Mouse (Mus musculus) forebrain, embryonic 15.5 days (tissue): ENCODE measurements around the gene Alkbh4. TPM values are rescaled to one million over a fixed set of nuclear protein-coding genes. Genes with fewer than 3 reads are reported as not detected.
"Not testable (repeated sequence)": the region's sequence is repeated elsewhere in the genome, so short reads cannot be mapped to it uniquely, and the experiment has no call there.

Experiments used
- ATAC-seq: fragments of 200-750 bp; cut with Nextera tagmentation; replicated peaks from 2 replicates; pipeline ENCODE4 v1.8.0; 2017; ENCODE audit warnings: mild to moderate bottlenecking, moderate TSS enrichment, moderate library complexity
- H3K27ac ChIP-seq: fragments of 300-500 bp; sonication (generic); replicated peaks from 2 replicates; pipeline ENCODE4 v1.5.1; 2015; ENCODE audit warnings: mild to moderate bottlenecking, inconsistent platforms
- H3K27me3 ChIP-seq: fragments of 300-500 bp; sonication (generic); 2 replicates; pipeline ENCODE4 v1.6.1; 2015; ENCODE audit warnings: inconsistent platforms
- H3K36me3 ChIP-seq: fragments of 300-500 bp; sonication (generic); 2 replicates; pipeline ENCODE4 v1.6.1; 2015; ENCODE audit warnings: mild to moderate bottlenecking, inconsistent platforms
- H3K4me1 ChIP-seq: fragments of 300-500 bp; sonication (generic); 2 replicates; pipeline ENCODE4 v1.6.1; 2015; ENCODE audit warnings: inconsistent platforms
- H3K4me2 ChIP-seq: fragments of 300-500 bp; sonication (generic); replicated peaks from 2 replicates; pipeline ENCODE4 v1.6.1; 2015; ENCODE audit warnings: mild to moderate bottlenecking, inconsistent platforms
- H3K4me3 ChIP-seq: fragments of 300-500 bp; sonication (generic); 2 replicates; pipeline ENCODE4 v1.5.1; 2015; ENCODE audit warnings: mild to moderate bottlenecking, inconsistent platforms
- H3K9ac ChIP-seq: fragments of 300-500 bp; sonication (generic); replicated peaks from 2 replicates; pipeline ENCODE4 v1.6.1; 2015; ENCODE audit warnings: mild to moderate bottlenecking, inconsistent platforms
- H3K9me3 ChIP-seq: fragments of 300-500 bp; sonication (generic); 2 replicates; pipeline ENCODE4 v1.6.1; 2016; ENCODE audit warnings: inconsistent platforms
- WGBS: fragments of 180-500 bp; shearing (Covaris S2); methylation state at CpG from one replicate; pipeline ENCODE4 v1.1.7; 2015; ENCODE audit warnings: mixed read lengths; 5-methylcytosine and 5-hydroxymethylcytosine counted together
- polyA plus RNA-seq: library from polyadenylated mRNA; unstranded; fragments of >200 nt; fragmentation: Nextera tagmentation; extraction: Ambion mirVana; gene quantifications from 2 replicates; pipeline ENCODE4 v1.2.1, GENCODE M21; 2015

Gene Alkbh4
- polyA plus RNA-seq, 1 experiment from 2014 or later, result 19.5 TPM

DNA sequence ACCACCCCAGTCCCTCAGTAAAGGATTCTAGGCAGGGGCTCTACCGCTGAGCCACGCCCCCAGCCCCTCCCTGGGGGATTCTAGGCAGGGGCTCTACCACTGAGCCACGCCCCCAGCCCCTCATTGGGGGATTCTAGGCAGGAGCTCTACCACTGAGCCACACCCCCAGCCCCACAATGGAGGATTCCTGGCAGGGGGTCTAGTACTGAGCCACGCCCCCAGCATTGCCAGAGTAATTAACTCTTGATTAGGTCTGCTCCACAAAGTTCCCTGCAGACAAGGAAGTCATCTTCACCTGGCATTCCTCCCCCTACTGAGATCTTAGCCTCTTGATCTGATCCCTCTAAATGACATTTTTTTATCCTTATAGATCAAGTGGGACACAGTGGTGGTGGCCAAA lies 22.4 kb upstream of the Alkbh4 start:
- H3K4me2 ChIP-seq, H3K9me3 ChIP-seq, H3K4me3 ChIP-seq, H3K27ac ChIP-seq, H3K27me3 ChIP-seq, H3K36me3 ChIP-seq, ATAC-seq, H3K9ac ChIP-seq: not testable (repeated sequence)
- 44% methylated on average over 4 of the region's 4 CpGs for WGBS
- peaks cover 24% of the 10 kb centered on the region for H3K4me1 ChIP-seq

DNA sequence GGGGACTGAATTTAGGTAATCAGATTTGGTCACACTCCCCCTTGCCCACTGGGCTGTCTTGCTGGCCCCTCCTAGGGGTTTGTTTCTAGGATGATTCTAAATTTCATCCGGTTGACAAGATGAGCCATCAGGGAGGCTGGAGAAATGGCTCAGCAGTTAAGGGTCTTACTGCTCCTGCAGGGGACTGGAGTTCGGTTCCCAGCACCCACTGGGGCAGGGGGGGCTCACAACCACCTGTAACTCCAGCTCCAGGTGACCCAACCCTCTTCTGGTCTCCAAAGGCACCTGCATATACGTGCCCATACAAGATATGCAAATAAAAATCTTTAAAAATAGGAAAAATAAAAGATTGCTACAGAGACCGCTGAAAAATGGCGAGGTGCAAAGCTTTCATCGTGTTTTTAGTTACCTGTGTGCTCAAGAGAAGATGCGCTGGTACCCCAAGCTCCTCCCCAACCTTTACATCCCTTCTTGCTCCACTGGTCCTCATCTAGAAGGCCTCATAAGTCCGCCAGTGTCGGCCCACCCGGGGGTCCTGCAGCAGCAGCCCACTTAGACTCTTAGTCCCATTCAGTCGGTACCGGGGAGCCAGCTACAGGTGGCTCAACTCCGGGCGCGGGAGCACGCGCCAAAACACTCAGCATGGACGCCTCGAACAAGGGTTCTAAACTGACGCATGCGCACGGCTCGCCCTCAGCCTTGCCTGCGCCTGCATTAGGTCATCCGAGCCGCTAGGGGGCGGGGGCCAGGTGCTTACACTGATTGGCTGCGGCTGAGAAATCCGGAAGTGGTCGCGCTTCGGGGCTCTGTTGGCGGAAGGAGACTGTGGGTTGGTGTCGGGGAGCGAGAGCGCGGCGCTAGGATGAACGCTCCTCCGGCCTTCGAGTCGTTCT lies 19.8 kb upstream of the Alkbh4 start, which contains the start of gene Polr2j:
TSS of gene Polr2j (plus strand) at position 741 of the 893 bp plus-strand sequence.
- WGBS, result 3% methylated on average over 42 of the region's 42 CpGs
- peak within 1 kb of the TSS; percentile 79 for H3K27ac ChIP-seq
- peaks cover 26% of the 10 kb centered on the region for H3K4me1 ChIP-seq
- H3K9me3 ChIP-seq, result no peaks in the 10 kb centered on the region
- peak within 1 kb of the TSS; percentile 83 for H3K9ac ChIP-seq
- H3K4me2 ChIP-seq, result peak within 1 kb of the TSS; percentile 85
- H3K27me3 ChIP-seq, result no peaks in the 10 kb centered on the region
- H3K4me3 ChIP-seq, result peak within 1 kb of the TSS; percentile 84
- H3K36me3 ChIP-seq, result peaks cover 14% of the 10 kb centered on the region
- ATAC-seq, result peak; percentile 97

DNA sequence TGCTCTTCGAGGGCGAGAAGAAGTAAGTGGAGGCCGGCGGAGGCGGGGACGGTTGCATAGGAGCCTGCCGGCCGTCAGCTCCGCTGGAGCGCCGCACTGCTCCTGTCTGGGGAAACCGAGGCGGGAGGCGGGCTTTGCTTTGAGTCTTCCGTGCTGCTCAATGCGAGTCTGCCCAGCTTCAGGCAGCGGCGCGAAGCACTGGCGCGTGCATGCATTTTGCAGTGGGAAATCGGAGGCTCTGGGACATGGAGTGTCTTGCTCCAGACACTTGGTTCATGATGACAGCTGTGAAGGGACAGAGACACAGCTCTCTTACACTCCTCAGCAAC lies 19.2 kb upstream of the Alkbh4 start:
- H3K4me3 ChIP-seq, result peak overlapping the region; percentile 84
- no peaks in the 10 kb centered on the region for H3K9me3 ChIP-seq
- H3K4me1 ChIP-seq, result peaks cover 26% of the 10 kb centered on the region
- WGBS, result 0% methylated on average over 22 of the region's 22 CpGs
- peak overlapping the region; percentile 85 for H3K4me2 ChIP-seq
- ATAC-seq, result peak; percentile 72
- peak overlapping the region; percentile 79 for H3K27ac ChIP-seq
- H3K9ac ChIP-seq, result peak overlapping the region; percentile 83
- no peaks in the 10 kb centered on the region for H3K27me3 ChIP-seq
- peaks cover 15% of the 10 kb centered on the region for H3K36me3 ChIP-seq

DNA sequence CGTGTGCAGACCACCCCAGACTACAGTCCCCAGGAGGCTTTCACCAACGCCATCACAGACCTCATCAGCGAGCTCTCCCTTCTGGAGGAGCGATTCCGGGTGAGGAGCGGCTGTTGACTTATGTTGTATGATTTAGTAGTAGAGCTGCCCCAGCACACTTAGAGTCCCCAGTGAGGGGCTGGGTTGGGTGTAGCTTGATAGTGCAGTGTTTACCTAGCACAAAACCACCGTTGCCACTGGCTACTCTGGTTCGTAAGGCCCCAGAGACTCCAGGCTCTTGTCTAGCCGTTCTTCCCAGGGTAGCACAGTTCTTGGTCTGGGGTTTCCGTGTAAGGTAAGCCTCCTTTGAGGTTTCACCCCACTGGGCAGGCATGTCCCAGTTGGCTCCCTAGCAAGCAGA lies 13.8 kb upstream of the Alkbh4 start:
- Histone ChIP-seq H3K36me3 (peaks cover 54% of the 10 kb centered on the region), H3K9me3 (no peaks in the 10 kb centered on the region)
- WGBS, result 93% methylated on average over 10 of the region's 10 CpGs

DNA sequence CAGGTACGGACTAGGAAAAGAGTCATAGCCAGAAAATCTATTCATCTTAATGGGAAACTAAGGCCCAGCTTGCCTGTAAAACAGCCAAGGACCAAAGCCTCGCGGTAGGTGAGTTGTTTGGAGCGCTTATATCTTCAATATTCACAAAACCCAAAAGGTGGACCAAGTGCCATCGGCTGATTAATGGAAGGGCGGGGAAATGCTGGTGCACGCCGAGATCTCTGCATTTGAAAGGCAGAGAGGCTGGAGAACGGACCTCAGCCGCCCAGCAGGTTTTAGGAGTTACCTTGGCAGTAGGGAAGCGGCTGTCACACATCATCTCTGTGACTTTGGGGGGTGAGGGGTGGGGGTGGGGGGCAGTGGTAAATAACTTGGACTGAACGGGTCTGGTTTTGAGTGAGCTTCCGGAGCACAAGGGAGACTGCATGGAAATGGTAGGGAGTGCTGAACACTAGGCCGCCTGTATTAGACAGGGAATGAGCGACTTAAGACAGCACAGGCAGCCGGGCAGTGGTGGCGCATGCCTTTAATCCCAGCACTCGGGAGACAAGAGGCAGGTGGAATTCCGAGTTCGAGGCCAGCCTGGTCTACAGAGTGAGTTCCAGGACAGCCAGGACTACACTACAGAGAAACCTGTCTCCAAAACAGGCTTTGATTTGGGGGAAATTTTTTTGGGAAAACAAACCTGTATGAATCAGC lies 495 bp downstream of the Alkbh4 start:
- Histone ChIP-seq H3K27ac (0 out of 2 replicates have a peak overlapping the region, but pooled peaks have one; percentile 4), H3K36me3 (peaks cover 29% of the 10 kb centered on the region)
- 8% methylated on average over 20 of the region's 20 CpGs for WGBS

More for the DNA sequence above, 13.8 kb upstream of the Alkbh4 start:
- peaks cover 14% of the 10 kb centered on the region for H3K4me1 ChIP-seq
- H3K27ac ChIP-seq, result no peak overlapping the region
- H3K9ac ChIP-seq, result no peak overlapping the region
- H3K4me2 ChIP-seq, result no peak overlapping the region
- no peak for ATAC-seq
- no peaks in the 10 kb centered on the region for H3K27me3 ChIP-seq
- no peak overlapping the region for H3K4me3 ChIP-seq

DNA sequence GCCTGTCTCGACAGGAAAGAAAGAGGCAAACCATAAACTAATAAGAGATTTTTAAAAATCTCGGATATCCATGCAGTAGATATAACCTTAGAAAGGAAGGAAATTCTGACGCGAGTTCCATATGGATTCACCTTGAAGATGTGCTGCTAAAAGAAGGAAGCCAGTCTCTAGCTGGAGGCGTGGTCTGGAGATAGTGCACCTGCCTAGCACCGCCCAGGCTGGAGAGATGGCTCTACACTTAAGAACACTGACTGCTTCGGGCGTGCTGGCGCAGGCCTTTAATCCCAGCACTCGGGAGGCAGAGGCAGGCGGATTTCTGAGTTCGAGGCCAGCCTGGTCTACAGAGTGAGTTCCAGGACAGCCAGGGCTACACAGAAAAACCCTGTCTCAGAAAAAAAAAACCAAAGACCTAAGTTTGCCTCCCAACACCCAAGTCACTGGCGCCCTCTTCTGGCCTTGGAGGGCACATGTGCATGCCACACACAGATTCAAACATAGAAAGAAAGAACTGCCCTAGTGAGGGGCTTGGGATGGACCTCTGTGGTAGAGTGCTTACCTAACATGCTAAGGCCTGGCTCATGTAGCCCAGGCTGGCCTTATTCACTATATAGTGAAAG lies 1.8 kb downstream of the Alkbh4 start:
- ATAC-seq, result no peak
- H3K4me3 ChIP-seq, result no peak overlapping the region
- H3K9me3 ChIP-seq, result no peaks in the 10 kb centered on the region
- WGBS, result 76% methylated on average over 13 of the region's 13 CpGs
- no peaks in the 10 kb centered on the region for H3K27me3 ChIP-seq
- peaks cover 32% of the 10 kb centered on the region for H3K36me3 ChIP-seq
- H3K9ac ChIP-seq, result no peak overlapping the region
- H3K27ac ChIP-seq, result no peak overlapping the region
- H3K4me2 ChIP-seq, result no peak overlapping the region
- H3K4me1 ChIP-seq, result peaks cover 24% of the 10 kb centered on the region

More for the DNA sequence above, 495 bp downstream of the Alkbh4 start:
- Histone ChIP-seq H3K4me1 (peaks cover 24% of the 10 kb centered on the region), H3K9me3 (no peaks in the 10 kb centered on the region), H3K27me3 (no peaks in the 10 kb centered on the region), H3K4me3 (peak overlapping the region; percentile 77), H3K9ac (peak overlapping the region; percentile 83), H3K4me2 (peak overlapping the region; percentile 75)
- no peak; the same call in 1 of the 2 replicates for ATAC-seq

DNA sequence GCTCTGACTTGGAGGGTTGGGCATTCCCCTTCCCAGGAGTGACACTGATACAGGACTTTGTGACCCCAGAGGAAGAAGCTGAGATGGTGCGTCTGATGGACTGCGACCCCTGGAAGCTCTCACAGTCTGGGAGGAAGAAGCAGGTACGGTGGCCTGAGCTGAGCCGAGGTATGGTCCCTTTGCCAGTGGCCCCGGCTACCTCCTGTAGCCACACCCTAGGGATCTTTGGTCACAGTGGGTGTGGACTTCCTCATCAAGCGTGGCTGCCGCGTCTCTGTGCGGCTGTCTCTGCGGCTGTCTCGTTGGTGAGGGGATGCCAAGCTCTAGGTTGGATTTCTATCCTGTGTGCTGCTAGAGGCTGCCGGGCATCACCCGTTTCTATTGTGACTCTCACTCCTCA lies 3.4 kb downstream of the Alkbh4 start:
- H3K4me3 ChIP-seq, result no peak overlapping the region
- H3K36me3 ChIP-seq, result peaks cover 27% of the 10 kb centered on the region
- no peak for ATAC-seq
- WGBS, result 96% methylated on average over 13 of the region's 13 CpGs
- peaks cover 23% of the 10 kb centered on the region for H3K4me1 ChIP-seq
- H3K9me3 ChIP-seq, result no peaks in the 10 kb centered on the region
- H3K4me2 ChIP-seq, result no peak overlapping the region
- no peak overlapping the region for H3K9ac ChIP-seq
- H3K27ac ChIP-seq, result no peak overlapping the region
- H3K27me3 ChIP-seq, result no peaks in the 10 kb centered on the region

DNA sequence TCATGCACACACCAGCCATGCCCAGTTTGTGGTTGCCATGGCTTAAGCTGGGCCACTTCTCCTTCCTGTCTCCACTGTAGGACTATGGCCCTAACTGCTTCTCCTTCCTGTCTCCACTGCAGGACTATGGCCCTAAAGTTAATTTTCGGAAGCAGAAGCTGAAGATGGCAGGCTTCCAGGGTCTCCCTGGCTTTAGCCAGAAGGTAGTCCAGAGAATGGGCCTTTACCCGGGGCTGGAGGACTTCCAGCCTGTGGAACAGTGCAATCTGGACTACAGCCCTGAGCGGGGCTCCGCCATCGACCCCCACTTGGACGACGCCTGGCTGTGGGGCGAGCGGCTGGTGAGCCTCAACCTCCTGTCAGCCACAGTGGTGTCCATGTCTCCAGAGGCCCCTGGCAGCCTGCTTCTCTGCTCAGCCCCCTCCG lies 4.1 kb downstream of the Alkbh4 start:
- Histone ChIP-seq H3K9me3 (no peaks in the 10 kb centered on the region), H3K36me3 (peaks cover 27% of the 10 kb centered on the region), H3K4me1 (peaks cover 17% of the 10 kb centered on the region), H3K27me3 (no peaks in the 10 kb centered on the region), H3K27ac (no peak overlapping the region), H3K4me2 (no peak overlapping the region), H3K9ac (no peak overlapping the region), H3K4me3 (no peak overlapping the region)
- WGBS, result 95% methylated on average over 10 of the region's 10 CpGs
- no peak for ATAC-seq

DNA sequence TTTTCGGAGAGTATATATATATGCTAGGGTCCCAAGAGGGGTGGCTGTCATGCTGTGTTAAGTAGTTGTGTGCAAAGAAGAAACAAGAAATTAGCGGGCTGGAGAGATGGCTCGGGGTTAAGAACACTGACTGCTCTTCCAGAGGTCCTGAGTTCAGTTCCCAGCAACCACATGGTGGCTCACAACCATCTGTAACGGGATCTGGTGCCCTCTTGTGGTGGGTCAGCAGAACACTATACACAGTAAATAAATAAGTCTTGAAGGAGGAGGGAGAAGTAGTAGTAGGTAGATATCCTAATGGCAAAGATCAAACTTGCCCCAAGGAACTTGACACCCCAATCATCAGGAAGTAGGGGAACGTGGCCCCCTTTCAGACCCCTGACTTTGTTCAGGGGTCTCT lies 6.8 kb downstream of the Alkbh4 start:
- H3K4me2 ChIP-seq, result no peak overlapping the region
- H3K4me3 ChIP-seq, result no peak overlapping the region
- no peaks in the 10 kb centered on the region for H3K4me1 ChIP-seq
- H3K27me3 ChIP-seq, result no peaks in the 10 kb centered on the region
- H3K9ac ChIP-seq, result no peak overlapping the region
- peaks cover 27% of the 10 kb centered on the region for H3K36me3 ChIP-seq
- WGBS, result 87% methylated on average over 5 of the region's 5 CpGs
- no peak overlapping the region for H3K27ac ChIP-seq
- ATAC-seq, result no peak
- H3K9me3 ChIP-seq, result no peaks in the 10 kb centered on the region

DNA sequence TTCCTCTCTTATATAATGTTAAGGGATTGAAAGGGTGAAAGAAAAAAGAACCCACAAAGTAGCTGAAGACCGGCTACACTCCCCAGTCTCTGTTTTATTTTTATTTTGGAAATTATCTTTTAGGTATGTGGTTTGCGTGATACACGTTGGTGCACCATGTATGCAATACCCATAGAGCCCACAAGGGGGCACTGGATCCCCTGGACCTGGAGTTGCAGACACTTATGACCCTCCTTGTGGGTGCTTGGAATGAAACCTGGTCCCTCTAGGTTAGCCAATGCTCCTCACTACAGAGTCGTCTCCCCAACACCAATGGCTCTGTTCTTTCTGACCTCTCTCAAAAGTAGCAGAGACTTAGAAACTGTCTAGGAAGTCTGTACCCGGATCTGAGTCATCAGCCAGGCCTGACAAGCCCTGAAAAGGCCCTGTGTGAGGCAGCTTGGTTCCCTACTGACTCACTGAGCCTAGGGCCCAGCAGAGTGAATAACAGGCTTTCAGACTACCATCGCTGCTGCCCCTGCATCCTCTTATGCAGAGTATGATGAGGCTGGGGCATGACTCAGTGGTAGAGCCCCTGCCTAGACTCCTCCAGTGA lies 7.3 kb downstream of the Alkbh4 start:
- Histone ChIP-seq H3K4me1 (no peaks in the 10 kb centered on the region), H3K27me3 (no peaks in the 10 kb centered on the region), H3K9me3 (no peaks in the 10 kb centered on the region), H3K4me2 (no peak overlapping the region), H3K4me3 (no peak overlapping the region), H3K9ac (no peak overlapping the region), H3K36me3 (peaks cover 27% of the 10 kb centered on the region), H3K27ac (no peak overlapping the region)
- 87% methylated on average over 6 of the region's 6 CpGs for WGBS
- no peak for ATAC-seq

DNA sequence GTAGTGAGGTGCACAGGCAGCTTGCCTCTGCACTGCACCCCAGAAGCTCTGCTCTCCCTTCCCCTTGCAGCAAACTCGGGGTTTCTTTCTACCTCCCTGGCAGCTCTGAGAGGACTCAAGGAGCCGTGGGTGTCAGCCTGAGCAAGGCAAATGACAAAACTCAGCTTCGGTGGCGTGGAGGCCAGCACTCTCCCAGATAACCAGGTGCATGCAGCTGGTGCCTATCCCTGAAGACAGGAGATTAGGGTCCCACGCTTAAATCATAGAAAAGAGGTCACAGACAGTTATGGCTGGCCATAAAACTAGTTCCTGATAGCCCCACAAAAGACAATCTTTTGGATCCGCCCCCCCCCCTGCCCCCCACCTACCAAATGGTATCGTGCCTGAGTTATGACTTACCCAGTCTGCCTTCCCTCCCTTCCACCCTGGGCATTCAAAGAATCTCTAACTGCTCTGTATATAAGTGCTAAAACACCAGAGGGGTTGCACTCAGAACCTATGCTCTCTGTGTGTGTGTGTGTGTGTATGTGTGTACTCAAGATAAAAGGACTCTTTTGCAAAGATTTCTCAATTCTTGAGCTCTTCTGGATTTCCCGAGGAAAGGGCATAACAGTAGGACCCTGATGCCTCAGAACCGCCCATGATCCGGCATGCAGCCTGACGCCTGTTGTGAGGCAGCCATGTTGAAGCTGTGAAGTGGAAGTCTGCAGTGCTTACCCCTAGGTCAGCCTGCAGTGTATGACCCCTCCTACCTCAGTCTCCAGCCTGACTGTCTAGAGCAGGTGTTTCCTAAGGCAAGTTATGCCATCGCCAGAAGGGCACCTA lies 8.9 kb downstream of the Alkbh4 start:
- Histone ChIP-seq H3K36me3 (peaks cover 23% of the 10 kb centered on the region), H3K4me2 (no peak overlapping the region), H3K27ac (no peak overlapping the region), H3K9me3 (no peaks in the 10 kb centered on the region), H3K4me1 (no peaks in the 10 kb centered on the region), H3K27me3 (no peaks in the 10 kb centered on the region), H3K9ac (no peak overlapping the region), H3K4me3 (no peak overlapping the region)
- ATAC-seq, result no peak
- WGBS, result 73% methylated on average over 12 of the region's 12 CpGs
